Mouse (Mus musculus) G1E-ER4 (cell line): Measurements from ENCODE around the gene Hddc2. TPM values are rescaled to one million over a fixed set of nuclear protein-coding genes. Genes with fewer than 3 reads are reported as not detected.

Experiments
- GATA1 ChIP-seq: IDR thresholded peaks from one replicate; pipeline ENCODE4 v1.8.0; 2012; ENCODE audit warnings: low read length, inconsistent platforms
- polyA plus RNA-seq: library from polyadenylated mRNA; stranded (reverse); fragments of >175 nt; gene quantifications from 2 replicates; pipeline ENCODE4 v1.2.3, GENCODE M21; 2012

Hddc2 gene
- polyA plus RNA-seq, 1 experiment = 2.3 TPM

- TF ChIP-seq GATA1 = peak; percentile 50
Measured at GRCm38 (mm10) chr10:31330286-31330962, 17.2 kb downstream of the Hddc2 start.

- TF ChIP-seq GATA1 = no peak
Measured at GRCm38 (mm10) chr10:31331225-31331775, 18.1 kb downstream of the Hddc2 start.

GRCm38 (mm10) chr10:31336432-31336831, 23.2 kb downstream of the Hddc2 start:
- no peak for TF ChIP-seq GATA1

DNA sequence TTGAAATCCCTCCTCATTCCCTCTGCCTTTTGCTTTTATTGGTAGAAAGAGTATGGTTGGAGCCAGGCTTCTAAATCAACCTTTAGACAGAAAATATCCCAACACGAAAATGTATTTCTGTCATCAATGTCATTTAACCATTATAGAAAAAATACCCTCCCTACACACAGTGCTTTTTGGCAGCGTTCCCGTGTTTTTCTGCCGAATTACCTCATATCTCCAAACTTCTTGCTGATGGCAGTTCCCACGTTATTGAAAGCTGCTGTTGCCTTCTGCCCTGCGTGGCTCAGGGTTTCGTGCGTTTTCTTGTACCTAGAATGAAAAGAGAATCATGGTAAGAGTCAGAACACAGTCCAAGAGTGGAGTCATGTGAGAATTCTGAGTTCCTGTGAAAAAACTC, 33.2 kb downstream of the Hddc2 start:
- TF ChIP-seq GATA1 = no peak

GRCm38 (mm10) chr10:31351056-31351455, 37.9 kb downstream of the Hddc2 start:
- TF ChIP-seq GATA1 = no peak

GRCm38 (mm10) chr10:31352845-31353427, 39.8 kb downstream of the Hddc2 start:
- TF ChIP-seq GATA1 = no peak

DNA sequence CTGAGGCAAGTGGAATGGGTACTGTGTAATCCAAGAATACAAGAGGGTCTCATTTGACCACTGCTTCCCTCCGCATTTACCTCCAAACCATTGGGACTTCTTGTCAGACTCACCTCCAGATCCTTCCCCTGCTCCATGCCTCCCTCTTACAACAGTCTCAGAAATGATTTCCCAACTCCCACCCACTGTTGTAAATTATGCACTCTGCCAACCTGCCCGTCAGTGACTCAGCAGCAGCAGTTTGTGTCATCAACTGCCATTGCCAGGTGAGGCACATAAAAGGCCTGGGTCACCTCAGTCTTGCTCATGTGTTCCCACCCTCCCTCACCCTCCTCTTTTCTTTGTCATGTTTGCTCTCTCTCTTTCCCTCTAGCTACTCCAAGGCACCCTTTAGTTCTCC, 41.0 kb downstream of the Hddc2 start:
- no peak for TF ChIP-seq GATA1

DNA sequence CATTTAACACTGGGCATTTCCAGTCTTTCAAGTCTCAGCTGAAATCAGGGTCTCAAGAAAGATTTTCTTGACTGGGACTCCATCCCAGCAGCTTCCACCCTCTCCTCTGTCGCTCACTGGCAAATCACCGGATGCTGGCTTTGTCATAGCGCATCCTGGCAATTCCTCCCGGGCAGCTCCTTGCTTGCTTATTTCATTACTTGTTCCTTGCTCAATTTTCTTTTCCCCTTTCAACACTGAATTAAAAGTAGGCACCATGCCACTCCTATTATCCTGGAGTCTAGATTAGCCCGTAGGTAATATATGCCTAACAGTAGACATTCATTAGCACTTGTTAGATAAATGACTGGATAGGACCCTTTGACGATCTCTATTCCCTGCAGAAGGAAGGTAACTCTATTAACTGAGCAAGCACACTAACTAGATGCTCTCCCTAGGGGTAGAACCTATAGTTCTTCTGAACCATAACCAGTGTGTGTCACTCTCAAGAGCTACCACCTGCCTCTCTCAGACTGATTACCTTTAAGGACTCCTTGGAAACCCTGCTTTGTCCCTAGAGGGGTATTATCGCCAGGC, 41.8 kb downstream of the Hddc2 start:
- no peak for TF ChIP-seq GATA1

DNA sequence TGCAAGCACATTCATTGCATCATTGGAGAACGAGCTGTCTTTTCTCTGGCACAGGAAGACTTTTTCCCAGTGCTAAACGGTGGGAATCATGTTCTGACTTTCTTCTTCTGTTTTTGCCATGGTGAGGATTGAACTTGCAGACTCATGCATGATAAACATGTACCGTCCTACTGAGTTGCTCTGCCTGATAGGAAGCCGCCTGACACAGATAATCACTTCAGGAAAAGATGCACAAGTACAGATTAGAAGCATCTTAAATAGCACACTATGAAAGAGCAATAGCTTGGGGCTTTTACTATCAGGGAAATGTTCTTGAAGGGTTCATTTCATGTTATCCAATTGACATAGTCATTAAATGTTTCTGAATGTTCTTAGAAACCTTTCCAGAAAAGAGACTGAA, 46.6 kb downstream of the Hddc2 start:
- no peak for TF ChIP-seq GATA1

Other genes starting within 250 kb of the Hddc2 start
- gene Tpd52l1, start 132.6 kb downstream of the Hddc2 start, polyA plus RNA-seq = not detected in 2 replicates